In genomic region chr11:43149577-43149976, GRCm38 (mm10) we compare ENCODE assay signal across 14 mouse cellular contexts. TPM values are rescaled to one million over a fixed set of nuclear protein-coding genes. Genes with fewer than 3 reads are reported as not detected.
DNase-seq lines count a peak whose midpoint lies in the region.
"Had no signal": no experiment of that assay in that cellular context is flagged by ENCODE, and none has a peak within 500 bp of the region (broad histone marks: within the 10 kb centered on the region; RNA-seq: fewer than 3 reads in every experiment).

Gene Atp10b, plus strand, starts transcription at chr11:43149877.

- 15% methylated on average over 1 of the region's 1 CpGs for WGBS in large intestine, adult 2 months

- no peak for DNase-seq in urinary bladder, adult 2 months (ENCODE audit: low spot score)
- DNase-seq in urinary bladder, postnatal 25 days (ENCODE audit: low spot score) = no peak
- no peak for DNase-seq in large intestine, adult 2 months (ENCODE audit: low read depth, low spot score)
- DNase-seq in ovary, postnatal 36 days (ENCODE audit: low spot score) = no peak
- no peak for DNase-seq in cerebellum, postnatal 25 days
- DNase-seq: adrenal gland, adult 2 months; adrenal gland, postnatal 10 days; adrenal gland, postnatal 25 days; cerebellum, adult 11 months; cerebellum, adult 18-20 months; cerebellum, adult 8-10 months; cerebellum, adult 9-11 months; cerebellum, postnatal 14 days; forebrain, postnatal 0 days had no signal

RNA-seq across cellular contexts. Expression of gene Atp10b, which starts in this region (rescaled TPM):
- polyA plus RNA-seq in urinary bladder, adult 2 months (2012; rRNA removed) = 13.4 and 13.9 TPM in 2 replicates
- polyA plus RNA-seq in large intestine, adult 2 months (2012; rRNA removed) = 22.5 and 35.9 TPM in 2 replicates
- polyA plus RNA-seq: adrenal gland, adult 2 months had no signal
